Mouse (Mus musculus): Measurements from ENCODE around the gene Phlpp1.

- no peak for TF ChIP-seq CTCF (IDR thresholded peaks at IDR 0.05; ENCODE audit: low read depth, low read length)
- no peak for TF ChIP-seq POLR2A (IDR thresholded peaks at IDR 0.05; ENCODE audit: borderline replicate concordance, low read depth, low read length)
Observed at GRCm38 (mm10) chr1:106154590-106154989, 17.0 kb upstream of the Phlpp1 start.

Data from bone marrow macrophage, adult 2 months (primary cell).